Mouse (Mus musculus) layer of hippocampus, adult 9-11 months (tissue): ENCODE measurements around the gene Src.
A peak's percentile ranks its signal among the peaks of the same experiment; 100 is the strongest.

Experiments
- DNase-seq: peaks from one replicate; pipeline ENCODE4 v3.0.0; 2022

Src gene

GRCm38 (mm10) chr2:157441363-157441762, 23.1 kb downstream of the Src start:
- no peak for DNase-seq

- DNase-seq: no peak
These were observed 29.3 kb downstream of the Src start for GRCm38 (mm10) chr2:157447297-157448158.

GRCm38 (mm10) chr2:157448356-157448755, 30.1 kb downstream of the Src start:
- no peak for DNase-seq

GRCm38 (mm10) chr2:157450905-157451304, 32.7 kb downstream of the Src start:
- no peak for DNase-seq

- no peak for DNase-seq
These were observed 33.3 kb downstream of the Src start for GRCm38 (mm10) chr2:157451372-157452040.

- DNase-seq: peak; percentile 95
These were observed 39.0 kb downstream of the Src start for GRCm38 (mm10) chr2:157457100-157457806.

- DNase-seq: peak; percentile 66
These were observed 40.2 kb downstream of the Src start for GRCm38 (mm10) chr2:157458472-157458871.

- DNase-seq: no peak
These were observed 41.5 kb downstream of the Src start for GRCm38 (mm10) chr2:157459736-157460135.

- no peak for DNase-seq
These were observed 44.8 kb downstream of the Src start for GRCm38 (mm10) chr2:157462776-157463710.

- DNase-seq: no peak
These were observed 45.9 kb downstream of the Src start for GRCm38 (mm10) chr2:157463887-157464745.

- DNase-seq: peak; percentile 61
These were observed 46.5 kb downstream of the Src start for GRCm38 (mm10) chr2:157464746-157465126.

- DNase-seq: no peak
These were observed 48.6 kb downstream of the Src start for GRCm38 (mm10) chr2:157466836-157467235.

GRCm38 (mm10) chr2:157468130-157468796, 50.0 kb downstream of the Src start:
- DNase-seq: no peak

GRCm38 (mm10) chr2:157471292-157471691, 53.0 kb downstream of the Src start:
- DNase-seq: no peak

GRCm38 (mm10) chr2:157471737-157472136, 53.5 kb downstream of the Src start:
- DNase-seq: no peak

GRCm38 (mm10) chr2:157472469-157472868, 54.2 kb downstream of the Src start:
- no peak for DNase-seq

- DNase-seq: no peak
These were observed 56.1 kb downstream of the Src start for GRCm38 (mm10) chr2:157474269-157474729.

GRCm38 (mm10) chr2:157475437-157476379, 57.5 kb downstream of the Src start:
- no peak for DNase-seq

- no peak for DNase-seq
These were observed 60.4 kb downstream of the Src start for GRCm38 (mm10) chr2:157478651-157479050.
